Mouse (Mus musculus): ENCODE measurements at regions not wholly inside any gene's neighbourhood (a gene's known extent, or its start where the extent isn't known, plus 50 kb on each side); places are given as distances from the start of the nearest gene placed in this dataset.

DNA sequence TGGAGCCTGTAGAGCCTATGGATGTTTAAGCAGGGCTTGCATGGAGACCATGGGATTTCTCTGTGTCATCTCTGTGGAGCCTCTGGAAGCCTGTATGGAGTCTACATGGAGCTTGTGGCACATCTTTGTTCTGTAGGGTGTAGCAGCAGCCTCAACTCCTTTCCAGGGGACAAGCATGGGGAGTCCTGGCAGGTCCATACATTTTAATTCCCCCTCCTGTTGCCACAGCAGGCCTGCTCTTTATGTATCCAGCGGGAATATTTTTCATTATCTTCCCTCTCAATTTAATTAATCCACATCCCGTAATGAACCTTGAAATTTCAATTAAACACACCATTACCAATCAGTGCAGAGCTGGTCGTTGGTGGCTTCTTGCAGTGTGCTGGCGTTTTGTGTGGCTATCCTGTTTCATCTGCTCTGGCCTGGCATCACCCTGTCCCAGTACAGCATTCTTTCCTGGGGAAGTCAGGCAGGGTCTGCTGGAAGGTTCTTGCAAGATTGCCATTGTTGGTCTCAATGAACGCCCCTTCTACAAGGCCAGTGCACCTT is 81.8 kb upstream of the Hdac4 start:
- TF ChIP-seq CTCF (IDR thresholded peaks at IDR 0.05; ENCODE audit: low read depth), result no peak
- no peak for TF ChIP-seq EP300 (optimal IDR thresholded peaks at IDR 0.05)
